In genomic region chr4:124189352-124189992, GRCm38 (mm10) we compare ENCODE assay signal across 10 mouse cellular contexts.
A peak's percentile ranks its signal among the peaks of the same experiment; 100 is the strongest.
DNase-seq lines count a peak whose midpoint lies in the region; ATAC-seq and TF ChIP-seq lines count a peak whose summit lies in the region.
"Had no signal": no experiment of that assay in that cellular context is flagged by ENCODE, and none has a peak within 500 bp of the region (broad histone marks: within the 10 kb centered on the region; RNA-seq: fewer than 3 reads in every experiment).

No protein-coding gene starts in this region.

- ATAC-seq in lung, embryonic 14.5 days (ENCODE audit: insufficient read depth) = peak; percentile 86
- peak; percentile 58; the same call in 1 of the 2 replicates for ATAC-seq in hindbrain, embryonic 16.5 days

- WGBS in lung, embryonic 14.5 days = 13% methylated on average over 24 of the region's 24 CpGs
- 27% methylated on average over 24 of the region's 24 CpGs for WGBS in hindbrain, embryonic 16.5 days

- TF ChIP-seq CTCF in lung, embryonic 14.5 days (IDR thresholded peaks at IDR 0.05; ENCODE audit: low read depth) = no peak

- no peak overlapping the region for H3K27ac ChIP-seq in lung, embryonic 14.5 days (ENCODE audit: low read depth)
- H3K27ac ChIP-seq in hindbrain, embryonic 16.5 days (ENCODE audit: low read depth, low read length) = no peak overlapping the region
- H3K27ac ChIP-seq: heart, embryonic 13.5 days; midbrain, embryonic 12.5 days had no signal

- peak overlapping the region; percentile 4; the same call in 1 of the 2 replicates for H3K4me2 ChIP-seq in lung, embryonic 14.5 days
- H3K4me2 ChIP-seq in hindbrain, embryonic 16.5 days (ENCODE audit: low read length) = no peak overlapping the region
- H3K4me2 ChIP-seq: heart, embryonic 13.5 days; midbrain, embryonic 12.5 days had no signal

- H3K9ac ChIP-seq in lung, embryonic 14.5 days = no peak overlapping the region
- no peak overlapping the region for H3K9ac ChIP-seq in hindbrain, embryonic 16.5 days (ENCODE audit: low read depth, low read length)
- H3K9ac ChIP-seq: heart, embryonic 13.5 days; midbrain, embryonic 12.5 days had no signal

- H3K9me3 ChIP-seq in lung, embryonic 14.5 days (ENCODE audit: low read depth, low read length) = no peaks in the 10 kb centered on the region
- no peaks in the 10 kb centered on the region for H3K9me3 ChIP-seq in hindbrain, embryonic 16.5 days (ENCODE audit: control insufficient read depth, low read length)
- H3K9me3 ChIP-seq: heart, embryonic 13.5 days; midbrain, embryonic 12.5 days had no signal

- H3K36me3 ChIP-seq in lung, embryonic 14.5 days (ENCODE audit: insufficient read depth) = no peaks in the 10 kb centered on the region
- no peaks in the 10 kb centered on the region for H3K36me3 ChIP-seq in hindbrain, embryonic 16.5 days (ENCODE audit: control insufficient read depth, insufficient read depth, low read length)
- H3K36me3 ChIP-seq: heart, embryonic 13.5 days; midbrain, embryonic 12.5 days had no signal

- no peaks in the 10 kb centered on the region for H3K4me1 ChIP-seq in lung, embryonic 14.5 days (ENCODE audit: insufficient read depth)
- H3K4me1 ChIP-seq in hindbrain, embryonic 16.5 days (ENCODE audit: control insufficient read depth, insufficient read depth, low read depth, low read length) = no peaks in the 10 kb centered on the region; the same call in none of the 2 replicates
- H3K4me1 ChIP-seq: heart, embryonic 13.5 days had no signal

- no peak overlapping the region for H3K4me3 ChIP-seq in lung, embryonic 14.5 days (ENCODE audit: low read depth, low read length)
- H3K4me3 ChIP-seq in hindbrain, embryonic 16.5 days (ENCODE audit: low read length) = no peak overlapping the region
- H3K4me3 ChIP-seq: heart, embryonic 13.5 days; midbrain, embryonic 12.5 days had no signal

- H3K27me3 ChIP-seq in lung, embryonic 14.5 days (ENCODE audit: insufficient read depth, low read length) = peaks cover 11% of the 10 kb centered on the region
- peaks cover 3% of the 10 kb centered on the region; the same call in 1 of the 2 replicates for H3K27me3 ChIP-seq in hindbrain, embryonic 16.5 days (replicated peaks; ENCODE audit: control insufficient read depth, insufficient read depth, low read length)

- peak; percentile 9 to 31 for DNase-seq in adrenal gland, adult (ENCODE audit: inconsistent age in 2 of 2, low spot score in 1 of 2)
- DNase-seq in adrenal gland, adult 8-10 months = no peak
- peak; percentile 49 for DNase-seq in lung, embryonic 14.5 days
- DNase-seq in lung, postnatal 36 days = no peak
- DNase-seq in retina, embryonic 14.5 days (ENCODE audit: low spot score) = peak; percentile 34
- DNase-seq in MN1 (ENCODE audit: low spot score) = no peak
- no peak for DNase-seq in c-Kit-positive CD71-positive TER-119-positive erythroid progenitor cells, embryonic 14.5 days (ENCODE audit: low spot score)

Comparison
In these comparisons a context has a peak if more than half of its experiments do, and no peak if none do; other contexts are left out.
1. DNase-seq: peak in adrenal gland, adult (2 of 2), lung, embryonic 14.5 days (single experiment) and retina, embryonic 14.5 days (single experiment); none in adrenal gland, adult 8-10 months (single experiment), lung, postnatal 36 days (single experiment), MN1 (single experiment) and c-Kit-positive CD71-positive TER-119-positive erythroid progenitor cells, embryonic 14.5 days (single experiment).